Mouse (Mus musculus) hindbrain, embryonic 14.5 days (tissue): ENCODE measurements around the gene Phkg2. TPM values are rescaled to one million over a fixed set of nuclear protein-coding genes. Genes with fewer than 3 reads are reported as not detected.
"Not testable (repeated sequence)": the region's sequence is repeated elsewhere in the genome, so short reads cannot be mapped to it uniquely, and the experiment has no call there.

ENCODE experiments used
- ATAC-seq: fragments of 200-750 bp; cut with Nextera tagmentation; 2 replicates; pipeline ENCODE4 v1.8.0; 2017; ENCODE audit warnings: moderate number of reproducible peaks, mild to moderate bottlenecking, moderate TSS enrichment, moderate library complexity; ENCODE audit not compliant: low FRiP score
- DNase-seq: peaks from one replicate; pipeline ENCODE4 v3.0.0-alpha.2; 2015; ENCODE audit warnings: low spot score
- H3K27ac ChIP-seq: fragments of 300-500 bp; sonication (generic); 2 replicates; pipeline ENCODE4 v1.5.1; 2014; ENCODE audit warnings: mild to moderate bottlenecking, moderate library complexity
- H3K27me3 ChIP-seq: fragments of 300-500 bp; sonication (generic); 2 replicates; pipeline ENCODE4 v1.6.1; 2014; ENCODE audit warnings: mild to moderate bottlenecking, low read length, mixed read lengths; ENCODE audit not compliant: control insufficient read depth, insufficient read depth
- H3K36me3 ChIP-seq: fragments of 300-500 bp; sonication (generic); replicated peaks from 2 replicates; pipeline ENCODE4 v1.6.1; 2014; ENCODE audit not compliant: control insufficient read depth, insufficient read depth
- H3K4me1 ChIP-seq: fragments of 300-500 bp; sonication (generic); replicated peaks from 2 replicates; pipeline ENCODE4 v1.6.1; 2014; ENCODE audit warnings: antibody characterized with exemption, low read length, mixed read lengths; ENCODE audit not compliant: control insufficient read depth, insufficient read depth
- H3K4me2 ChIP-seq: fragments of 300-500 bp; sonication (generic); replicated peaks from 2 replicates; pipeline ENCODE4 v1.6.1; 2014; ENCODE audit warnings: mild to moderate bottlenecking, moderate library complexity
- H3K4me3 ChIP-seq: fragments of 300-500 bp; sonication (generic); replicated peaks from 2 replicates; pipeline ENCODE4 v1.5.1; 2014; ENCODE audit warnings: mild to moderate bottlenecking, low read length
- H3K9ac ChIP-seq: fragments of 300-500 bp; sonication (generic); 2 replicates; pipeline ENCODE4 v1.6.1; 2014
- H3K9me3 ChIP-seq: fragments of 300-500 bp; sonication (generic); 2 replicates; pipeline ENCODE4 v1.6.1; 2016; ENCODE audit warnings: low read length; ENCODE audit not compliant: control insufficient read depth
- WGBS: fragments of 180-500 bp; shearing (Covaris S2); extraction: QIAGEN DNeasy Blood & Tissue Kit; methylation state at CpG from one replicate; pipeline ENCODE4 v1.1.7; 2014; 5-methylcytosine and 5-hydroxymethylcytosine counted together
- polyA plus RNA-seq: library from polyadenylated mRNA; unstranded; fragments of >200 nt; fragmentation: Nextera tagmentation; extraction: Ambion mirVana; gene quantifications from 2 replicates; pipeline ENCODE4 v1.2.1, GENCODE M21; 2014

Phkg2 gene
- polyA plus RNA-seq, 1 experiment from 2014 or later: 53.5 TPM

GRCm38 (mm10) chr7:127614511-127614890, 41.4 kb downstream of the Phkg2 start:
- Histone ChIP-seq H3K27ac (peak overlapping the region; percentile 89), H3K27me3 (no peaks in the 10 kb centered on the region), H3K36me3 (peaks cover 34% of the 10 kb centered on the region), H3K4me2 (peak overlapping the region; percentile 83), H3K4me1 (peaks cover 21% of the 10 kb centered on the region), H3K9ac (peak overlapping the region; percentile 91), H3K4me3 (peak overlapping the region; percentile 86), H3K9me3 (no peaks in the 10 kb centered on the region)
- ATAC-seq: peak; percentile 32; the same call in 1 of the 2 replicates
- 0% methylated on average over 27 of the region's 44 CpGs for WGBS
- DNase-seq: no peak

GRCm38 (mm10) chr7:127614891-127615843, 42.0 kb downstream of the Phkg2 start, which contains the start of gene Zfp629:
Zfp629 (minus strand) TSS chr7:127615797.
- Histone ChIP-seq H3K27ac (peak within 1 kb of the TSS; percentile 89), H3K4me3 (peak within 1 kb of the TSS; percentile 86), H3K27me3 (no peaks in the 10 kb centered on the region), H3K4me1 (peaks cover 21% of the 10 kb centered on the region), H3K9me3 (no peaks in the 10 kb centered on the region), H3K9ac (peak within 1 kb of the TSS; percentile 91), H3K4me2 (peak within 1 kb of the TSS; percentile 83), H3K36me3 (peaks cover 28% of the 10 kb centered on the region)
- under 1% methylated on average over 49 of the region's 50 CpGs for WGBS
- peak; percentile 93 for DNase-seq
- ATAC-seq: peak; percentile 92

GRCm38 (mm10) chr7:127616336-127616735, 43.2 kb downstream of the Phkg2 start:
- H3K9me3 ChIP-seq: no peaks in the 10 kb centered on the region
- no peak for ATAC-seq
- H3K36me3 ChIP-seq: peaks cover 16% of the 10 kb centered on the region
- H3K9ac ChIP-seq: peak overlapping the region; percentile 91
- WGBS: 39% methylated on average over 1 of the region's 1 CpGs
- no peak for DNase-seq
- peak overlapping the region; percentile 13 for H3K4me3 ChIP-seq
- H3K27ac ChIP-seq: no peak overlapping the region
- H3K27me3 ChIP-seq: no peaks in the 10 kb centered on the region
- peaks cover 21% of the 10 kb centered on the region for H3K4me1 ChIP-seq
- H3K4me2 ChIP-seq: peak overlapping the region; percentile 83

DNA sequence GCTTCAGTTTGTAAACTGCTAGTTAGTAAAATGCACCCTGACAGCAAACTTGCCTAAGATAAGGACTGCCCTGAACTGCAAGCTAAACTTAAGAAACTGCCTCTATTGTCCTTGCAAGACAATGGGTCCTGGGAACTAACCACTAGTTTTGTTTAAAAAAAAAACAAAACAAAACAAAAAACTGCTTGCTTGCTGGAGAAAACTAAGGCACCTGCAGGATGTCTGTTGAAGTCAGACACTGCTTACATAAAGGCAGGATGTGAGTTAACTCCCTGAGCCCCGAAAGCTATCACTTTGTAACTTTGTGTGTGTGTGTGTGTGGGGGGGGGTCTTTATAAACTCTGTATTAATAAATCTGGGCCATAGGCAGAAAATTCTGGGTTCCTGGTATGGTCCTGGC, 43.7 kb downstream of the Phkg2 start:
- Histone ChIP-seq H3K9me3 (no peaks in the 10 kb centered on the region), H3K4me1 (peaks cover 21% of the 10 kb centered on the region), H3K9ac (0 out of 2 replicates have a peak overlapping the region, but pooled peaks have one; percentile 91), H3K27ac (no peak overlapping the region), H3K4me2 (peak overlapping the region; percentile 83), H3K27me3 (no peaks in the 10 kb centered on the region), H3K36me3 (peaks cover 11% of the 10 kb centered on the region), H3K4me3 (peak overlapping the region; percentile 13; the same call in 1 of the 2 replicates)
- ATAC-seq (no peak), DNase-seq (no peak)
- WGBS: 85% methylated on average over 1 of the region's 1 CpGs

DNA sequence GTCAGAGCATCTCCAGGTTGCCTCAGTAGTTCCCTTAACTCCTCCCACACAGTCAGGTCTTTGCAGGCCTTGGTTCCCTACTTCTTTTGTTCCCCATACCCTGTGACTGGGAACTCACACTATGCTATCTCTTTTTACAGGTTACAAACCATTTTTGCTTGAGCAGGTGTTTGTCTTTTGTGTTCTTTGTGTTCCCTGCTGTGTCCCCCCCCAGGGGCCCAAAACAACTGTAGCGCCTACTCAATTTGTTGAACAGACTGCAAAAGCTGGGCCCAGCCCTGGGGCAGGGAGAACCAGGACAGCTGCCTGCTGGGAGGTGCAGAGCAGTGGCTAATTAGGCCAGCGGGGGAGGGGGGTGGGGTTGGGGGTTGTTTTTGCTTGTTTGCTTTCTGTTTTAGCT, 44.8 kb downstream of the Phkg2 start:
- Histone ChIP-seq H3K27me3 (no peaks in the 10 kb centered on the region), H3K4me2 (no peak overlapping the region), H3K4me1 (peaks cover 21% of the 10 kb centered on the region), H3K4me3 (no peak overlapping the region), H3K9me3 (no peaks in the 10 kb centered on the region), H3K36me3 (no peaks in the 10 kb centered on the region), H3K9ac (no peak overlapping the region), H3K27ac (no peak overlapping the region)
- DNase-seq (no peak), ATAC-seq (no peak)
- WGBS: 48% methylated on average over 2 of the region's 2 CpGs

- not testable (repeated sequence) for H3K27ac ChIP-seq, H3K36me3 ChIP-seq
- 87% methylated on average over 7 of the region's 8 CpGs for WGBS
These were observed 45.3 kb downstream of the Phkg2 start for GRCm38 (mm10) chr7:127618402-127618801.

DNA sequence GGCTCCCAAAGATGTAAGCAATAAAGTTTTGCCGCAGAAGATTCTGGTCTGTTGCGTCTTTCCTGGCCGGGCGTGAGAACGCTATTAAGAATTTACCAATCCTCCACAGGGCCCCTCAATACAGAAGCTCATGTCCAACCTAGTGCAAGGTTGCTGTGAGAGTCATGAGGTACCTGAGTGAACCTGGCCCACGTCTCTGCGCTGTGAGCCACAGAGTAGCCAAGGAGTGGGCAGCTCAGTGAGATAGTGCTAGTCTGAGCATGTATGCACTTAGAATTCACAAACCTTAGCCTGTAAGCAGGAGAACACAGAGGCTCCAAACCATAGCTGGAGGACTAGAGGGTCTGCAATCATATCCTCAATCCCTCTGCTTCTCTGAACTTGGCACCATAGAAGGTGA, 52.9 kb downstream of the Phkg2 start:
- H3K4me3 ChIP-seq: no peak overlapping the region
- no peaks in the 10 kb centered on the region for H3K9me3 ChIP-seq
- no peak overlapping the region for H3K27ac ChIP-seq
- 99% methylated on average over 7 of the region's 7 CpGs for WGBS
- no peaks in the 10 kb centered on the region for H3K4me1 ChIP-seq
- H3K4me2 ChIP-seq: no peak overlapping the region
- H3K36me3 ChIP-seq: no peaks in the 10 kb centered on the region
- no peak overlapping the region for H3K9ac ChIP-seq
- DNase-seq: no peak
- H3K27me3 ChIP-seq: no peaks in the 10 kb centered on the region
- ATAC-seq: no peak

More at GRCm38 (mm10) chr7:127618402-127618801, 45.3 kb downstream of the Phkg2 start:
- not testable (repeated sequence) for H3K4me3 ChIP-seq, H3K9ac ChIP-seq, H3K4me2 ChIP-seq, ATAC-seq, H3K9me3 ChIP-seq, DNase-seq, H3K27me3 ChIP-seq
- peaks cover 21% of the 10 kb centered on the region for H3K4me1 ChIP-seq

DNA sequence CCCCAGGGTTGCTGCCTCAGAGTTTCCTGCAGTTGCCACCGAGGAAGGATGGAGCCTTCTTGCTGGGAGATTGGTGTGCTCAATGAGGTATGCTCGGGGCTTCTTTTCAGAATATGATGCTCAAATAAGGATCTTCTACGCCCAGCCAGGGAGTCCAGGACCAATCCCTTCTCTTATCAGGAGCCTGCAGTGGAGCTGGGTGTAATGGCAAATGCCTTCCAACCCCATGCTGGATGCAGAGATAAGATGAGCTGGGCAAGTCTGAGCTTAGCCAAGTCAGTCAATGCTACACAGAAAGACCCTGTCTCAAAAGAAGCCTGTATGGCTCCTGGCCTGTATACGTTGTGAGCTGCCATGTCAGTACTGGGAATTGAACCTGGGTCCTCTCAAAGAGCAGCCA, 53.3 kb downstream of the Phkg2 start:
- no peak for ATAC-seq
- H3K36me3 ChIP-seq: no peaks in the 10 kb centered on the region
- no peaks in the 10 kb centered on the region for H3K9me3 ChIP-seq
- H3K9ac ChIP-seq: no peak overlapping the region
- H3K27ac ChIP-seq: no peak overlapping the region
- no peaks in the 10 kb centered on the region for H3K4me1 ChIP-seq
- no peak for DNase-seq
- WGBS: 91% methylated on average over 4 of the region's 4 CpGs
- no peaks in the 10 kb centered on the region for H3K27me3 ChIP-seq
- no peak overlapping the region for H3K4me2 ChIP-seq
- no peak overlapping the region for H3K4me3 ChIP-seq

GRCm38 (mm10) chr7:127628646-127629045, 55.5 kb downstream of the Phkg2 start:
- H3K4me3 ChIP-seq: no peak overlapping the region
- no peaks in the 10 kb centered on the region for H3K4me1 ChIP-seq
- WGBS: 71% methylated on average over 4 of the region's 5 CpGs
- H3K27ac ChIP-seq: no peak overlapping the region
- no peak overlapping the region for H3K4me2 ChIP-seq
- no peaks in the 10 kb centered on the region for H3K9me3 ChIP-seq
- ATAC-seq (no peak), DNase-seq (no peak)
- no peaks in the 10 kb centered on the region for H3K27me3 ChIP-seq
- no peak overlapping the region for H3K9ac ChIP-seq
- H3K36me3 ChIP-seq: no peaks in the 10 kb centered on the region
